Mouse (Mus musculus): ENCODE data around the gene Higd1c. TPM values are rescaled to one million over a fixed set of nuclear protein-coding genes. Genes with fewer than 3 reads are reported as not detected.
"Not testable (repeated sequence)": the region's sequence is repeated elsewhere in the genome, so short reads cannot be mapped to it uniquely, and the experiment has no call there.

The Higd1c gene
- polyA plus RNA-seq, 1 experiment from 2014 or later = not detected

- Histone ChIP-seq H3K9me3 (no peaks in the 10 kb centered on the region), H3K4me3 (peak overlapping the region; percentile 96), H3K4me1 (peaks cover 63% of the 10 kb centered on the region), H3K27ac (peak overlapping the region; percentile 92), H3K27me3 (ENCODE audit: insufficient read depth, poor library complexity, severe bottlenecking) (peaks cover 27% of the 10 kb centered on the region), H3K36me3 (no peaks in the 10 kb centered on the region)
- DNase-seq (ENCODE audit: low spot score) = no peak
- WGBS = 32% methylated on average over 8 of the region's 8 CpGs
Measured at GRCm38 (mm10) chr15:100421059-100421757, 56.9 kb downstream of the Higd1c start.

- not testable (repeated sequence) for H3K9me3 ChIP-seq; DNase-seq (ENCODE audit: low spot score); H3K36me3 ChIP-seq
- WGBS = 21% methylated on average over 3 of the region's 3 CpGs
- peak within 1 kb of the TSS; percentile 96 for H3K4me3 ChIP-seq
- H3K27ac ChIP-seq = peak within 1 kb of the TSS; percentile 92
- peaks cover 63% of the 10 kb centered on the region for H3K4me1 ChIP-seq
- peaks cover 32% of the 10 kb centered on the region for H3K27me3 ChIP-seq (ENCODE audit: insufficient read depth, poor library complexity, severe bottlenecking)
Measured at GRCm38 (mm10) chr15:100421758-100422197, 57.4 kb downstream of the Higd1c start, which contains the start of gene Gm5475. Gm5475 (plus strand) TSS chr15:100422147.

GRCm38 (mm10) chr15:100422476-100422875 lies 58.1 kb downstream of the Higd1c start:
- DNase-seq (ENCODE audit: low spot score) = peak; percentile 77

GRCm38 (mm10) chr15:100422899-100423860 lies 58.8 kb downstream of the Higd1c start:
- H3K4me3 ChIP-seq = peak overlapping the region; percentile 96
- no peaks in the 10 kb centered on the region for H3K9me3 ChIP-seq
- WGBS = 1% methylated on average over 65 of the region's 65 CpGs
- peaks cover 32% of the 10 kb centered on the region for H3K27me3 ChIP-seq (ENCODE audit: insufficient read depth, poor library complexity, severe bottlenecking)
- H3K27ac ChIP-seq = peak overlapping the region; percentile 92
- peak; percentile 99 for DNase-seq (ENCODE audit: low spot score)
- H3K36me3 ChIP-seq = no peaks in the 10 kb centered on the region
- peaks cover 57% of the 10 kb centered on the region for H3K4me1 ChIP-seq

More at GRCm38 (mm10) chr15:100422476-100422875, 58.1 kb downstream of the Higd1c start:
- Histone ChIP-seq H3K36me3 (no peaks in the 10 kb centered on the region), H3K4me3 (peak overlapping the region; percentile 96), H3K4me1 (peaks cover 63% of the 10 kb centered on the region), H3K27me3 (ENCODE audit: insufficient read depth, poor library complexity, severe bottlenecking) (peaks cover 32% of the 10 kb centered on the region), H3K9me3 (no peaks in the 10 kb centered on the region), H3K27ac (peak overlapping the region; percentile 92)
- WGBS = under 1% methylated on average over 44 of the region's 44 CpGs

DNA sequence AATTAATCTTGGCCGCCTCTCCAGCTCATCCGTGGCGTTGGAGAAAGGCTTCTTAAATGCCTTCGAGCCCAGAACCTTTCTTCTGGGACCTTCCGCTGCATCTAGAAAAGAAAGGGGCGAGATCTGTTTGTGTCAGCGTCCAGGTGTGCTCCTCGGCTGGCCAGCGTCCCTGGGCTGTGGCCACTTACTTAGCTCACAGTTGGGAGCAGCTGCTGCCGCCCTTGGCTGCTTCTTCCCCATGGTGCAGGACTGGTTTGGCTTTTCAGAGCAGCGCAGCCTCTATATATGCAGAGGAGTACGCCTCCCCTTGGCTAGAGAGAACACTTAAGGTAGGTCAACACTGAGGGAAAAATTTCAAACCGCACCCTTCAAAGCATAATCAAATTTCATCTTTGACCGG lies 59.6 kb downstream of the Higd1c start:
- Histone ChIP-seq H3K9me3 (no peaks in the 10 kb centered on the region), H3K27me3 (ENCODE audit: insufficient read depth, poor library complexity, severe bottlenecking) (peaks cover 32% of the 10 kb centered on the region), H3K36me3 (no peaks in the 10 kb centered on the region), H3K4me3 (peak overlapping the region; percentile 96), H3K27ac (no peak overlapping the region), H3K4me1 (peaks cover 52% of the 10 kb centered on the region)
- WGBS = 6% methylated on average over 14 of the region's 14 CpGs
- no peak for DNase-seq (ENCODE audit: low spot score)

- peaks cover 32% of the 10 kb centered on the region for H3K27me3 ChIP-seq (ENCODE audit: insufficient read depth, poor library complexity, severe bottlenecking)
- no peaks in the 10 kb centered on the region for H3K36me3 ChIP-seq
- H3K4me3 ChIP-seq = peak within 1 kb of the TSS; percentile 96
- H3K4me1 ChIP-seq = peaks cover 45% of the 10 kb centered on the region
- no peaks in the 10 kb centered on the region for H3K9me3 ChIP-seq
- no peak for DNase-seq (ENCODE audit: low spot score)
- no peak within 1 kb of the TSS for H3K27ac ChIP-seq
- WGBS = 28% methylated on average over 17 of the region's 17 CpGs
Measured at GRCm38 (mm10) chr15:100424396-100425122, 60.2 kb downstream of the Higd1c start, which contains the start of gene Slc11a2. Slc11a2 (minus strand) TSS chr15:100425072.

DNA sequence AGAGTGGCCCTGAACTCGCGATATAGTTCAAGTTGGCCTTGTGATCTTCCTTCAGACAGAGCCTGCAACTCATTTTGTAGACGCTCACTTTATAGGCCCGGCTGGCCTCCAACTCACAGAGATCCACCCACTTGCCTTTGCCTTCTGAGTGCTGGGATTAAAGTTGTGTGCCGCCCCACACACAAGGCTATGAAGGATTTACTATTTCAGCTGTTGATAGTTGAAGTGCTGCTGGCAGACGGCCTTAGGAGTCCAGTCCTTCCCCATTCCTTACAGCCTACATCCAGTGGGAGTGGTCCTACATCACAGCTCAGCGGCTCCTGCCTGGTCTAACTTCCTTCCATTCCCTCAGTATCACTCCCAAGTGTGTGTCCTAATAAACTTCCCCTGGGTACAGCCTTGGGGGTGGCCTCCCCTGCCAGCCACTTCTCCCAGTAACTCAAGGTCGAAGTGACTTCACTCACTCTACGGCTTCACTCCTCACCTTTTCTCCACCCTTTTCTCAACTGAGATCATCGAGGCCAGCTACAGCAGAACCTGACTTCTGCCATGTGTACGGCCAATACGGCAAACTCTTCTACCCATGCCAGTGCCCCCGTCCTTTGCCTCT lies 64.1 kb downstream of the Higd1c start:
- Histone ChIP-seq H3K9me3 (no peaks in the 10 kb centered on the region), H3K4me3 (no peak overlapping the region), H3K4me1 (peaks cover 18% of the 10 kb centered on the region; the same call in 1 of the 2 replicates), H3K36me3 (no peaks in the 10 kb centered on the region), H3K27me3 (ENCODE audit: insufficient read depth, poor library complexity, severe bottlenecking) (peaks cover 32% of the 10 kb centered on the region), H3K27ac (0 out of 2 replicates have a peak overlapping the region, but pooled peaks have one; percentile 3)
- no peak for DNase-seq (ENCODE audit: low spot score)
- WGBS = 78% methylated on average over 13 of the region's 13 CpGs

DNA sequence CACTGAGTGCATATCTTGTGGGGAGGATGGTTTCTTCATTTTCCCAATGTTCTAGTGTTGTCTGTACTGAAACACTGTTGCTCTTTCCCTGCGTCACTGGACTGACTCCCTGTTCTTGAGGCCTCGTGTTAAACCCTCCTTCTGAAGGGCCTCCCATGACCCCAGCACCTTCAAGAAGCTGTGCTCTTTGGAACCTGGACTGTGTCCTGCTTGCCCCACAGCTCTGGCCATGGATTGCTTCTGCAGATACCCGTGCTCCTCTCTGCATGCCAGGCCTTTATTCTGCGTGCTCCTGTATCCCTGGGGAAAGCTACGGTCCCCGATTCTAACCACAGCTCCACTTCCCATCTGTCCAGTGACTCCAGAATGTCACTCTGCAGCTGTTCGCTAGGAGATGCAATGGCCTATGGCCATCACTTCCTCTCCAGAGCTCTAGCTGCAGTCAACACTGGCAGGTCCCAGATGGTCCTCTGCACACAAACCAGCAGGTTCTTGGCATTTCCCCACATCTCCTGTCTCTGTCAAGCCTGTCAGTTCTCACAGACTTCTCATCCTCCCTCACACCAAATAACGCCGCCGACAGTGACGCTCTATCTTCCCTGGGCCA lies 65.7 kb downstream of the Higd1c start:
- no peaks in the 10 kb centered on the region for H3K36me3 ChIP-seq
- H3K4me3 ChIP-seq = no peak overlapping the region
- H3K9me3 ChIP-seq = no peaks in the 10 kb centered on the region
- WGBS = 79% methylated on average over 11 of the region's 11 CpGs
- peaks cover 16% of the 10 kb centered on the region for H3K27me3 ChIP-seq (ENCODE audit: insufficient read depth, poor library complexity, severe bottlenecking)
- H3K4me1 ChIP-seq = peaks cover 5% of the 10 kb centered on the region; the same call in 1 of the 2 replicates
- no peak for DNase-seq (ENCODE audit: low spot score)
- H3K27ac ChIP-seq = no peak overlapping the region

DNA sequence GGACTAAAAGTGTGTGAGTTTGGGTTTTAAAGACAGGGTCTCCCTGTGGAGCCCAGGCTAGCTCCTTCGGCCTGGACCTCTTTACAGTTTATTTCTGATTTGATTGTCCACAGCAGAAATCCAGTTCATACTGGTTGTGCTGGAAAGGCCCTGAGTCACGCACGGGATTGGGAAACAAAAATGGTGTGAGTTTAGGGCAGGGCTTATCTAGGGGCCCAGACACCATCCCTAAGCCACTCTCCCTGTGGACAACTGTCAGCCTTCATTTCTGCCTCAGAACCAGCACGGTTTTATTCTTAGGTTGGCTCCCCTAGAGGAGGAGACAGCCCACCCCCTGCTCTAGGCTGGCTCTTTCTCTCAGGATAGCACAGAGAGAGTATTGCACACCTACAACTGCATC lies 68.9 kb downstream of the Higd1c start:
- peak overlapping the region; percentile 42; the same call in 1 of the 2 replicates for H3K27ac ChIP-seq
- H3K9me3 ChIP-seq = no peaks in the 10 kb centered on the region
- peaks cover 10% of the 10 kb centered on the region for H3K4me1 ChIP-seq
- H3K4me3 ChIP-seq = no peak overlapping the region
- H3K27me3 ChIP-seq (ENCODE audit: insufficient read depth, poor library complexity, severe bottlenecking) = no peaks in the 10 kb centered on the region
- no peak for DNase-seq (ENCODE audit: low spot score)
- whole genome bisulfite sequencing = 59% methylated on average over 4 of the region's 4 CpGs
- H3K36me3 ChIP-seq = no peaks in the 10 kb centered on the region
